Mouse (Mus musculus): Measurements from ENCODE around the gene Hoxb7. TPM values are rescaled to one million over a fixed set of nuclear protein-coding genes. Genes with fewer than 3 reads are reported as not detected.
A peak's percentile ranks its signal among the peaks of the same experiment; 100 is the strongest.

Gene Hoxb7
- total RNA-seq, 1 experiment, result 0.98 TPM

GRCm38 (mm10) chr11:96280399-96281378 is 5.7 kb upstream of the Hoxb7 start:
- no peak for DNase-seq (ENCODE audit: low read depth, low spot score)
- Histone ChIP-seq H3K4me3 (ENCODE audit: insufficient read depth in 1 of 2, low read depth in 1 of 2, low read length in 2 of 2, poor library complexity in 1 of 2, severe bottlenecking in 1 of 2) (no peak overlapping the region), H3K36me3 (ENCODE audit: control insufficient read depth, insufficient read depth, low read length, poor library complexity, severe bottlenecking) (no peaks in the 10 kb centered on the region), H3K4me1 (ENCODE audit: control insufficient read depth in 2 of 2, insufficient read depth in 2 of 2, low read length in 2 of 2, poor library complexity in 1 of 2) (peaks cover 0 to 4% of the 10 kb centered on the region in 2 experiments; a peak in 1 of 4 replicates), H3K9me3 (ENCODE audit: control insufficient read depth, insufficient read depth, low read depth, low read length) (no peaks in the 10 kb centered on the region), H3K9ac (ENCODE audit: insufficient read depth, low read depth, low read length, poor library complexity, severe bottlenecking) (no peak overlapping the region), H3K27ac (ENCODE audit: insufficient read depth, low read depth, low read length, poor library complexity, severe bottlenecking) (no peak overlapping the region)
- in situ Hi-C loops (cut with MboI; ENCODE audit: low sequenced_read_pairs in 2 of 2, unreplicated experiment in 2 of 2), result loop anchor here (5.0 to 25.0 kb wide), 3 partner anchors 47 to 582 kb away; no protein-coding TSS in a partner anchor
- peak; percentile 75 for TF ChIP-seq ZNF384 (IDR thresholded peaks at IDR 0.05; ENCODE audit: low read depth, low read length)
- TF ChIP-seq CHD2 (IDR thresholded peaks at IDR 0.05; ENCODE audit: low read depth, low read length), result no peak
- TF ChIP-seq MAFK (IDR thresholded peaks at IDR 0.05; ENCODE audit: insufficient read depth, low read depth, low read length), result no peak

GRCm38 (mm10) chr11:96281396-96281795 is 5.0 kb upstream of the Hoxb7 start:
- Histone ChIP-seq H3K4me1 (ENCODE audit: control insufficient read depth in 2 of 2, insufficient read depth in 2 of 2, low read length in 2 of 2, poor library complexity in 1 of 2) (peaks cover 0 to 9% of the 10 kb centered on the region in 2 experiments; a peak in 1 of 4 replicates), H3K4me3 (ENCODE audit: insufficient read depth in 1 of 2, low read depth in 1 of 2, low read length in 2 of 2, poor library complexity in 1 of 2, severe bottlenecking in 1 of 2) (no peak overlapping the region)
- in situ Hi-C loops (cut with MboI; ENCODE audit: low sequenced_read_pairs in 2 of 2, unreplicated experiment in 2 of 2), result loop anchor here (5.0 to 25.0 kb wide), 3 partner anchors 46 to 581 kb away; no protein-coding TSS in a partner anchor

GRCm38 (mm10) chr11:96281855-96282570 is 4.4 kb upstream of the Hoxb7 start, which contains the start of gene Hoxb8:
Hoxb8 (plus strand) TSS chr11:96281905.
- Histone ChIP-seq H3K9me3 (ENCODE audit: control insufficient read depth, insufficient read depth, low read depth, low read length) (no peaks in the 10 kb centered on the region), H3K4me1 (ENCODE audit: control insufficient read depth in 2 of 2, insufficient read depth in 2 of 2, low read length in 2 of 2, poor library complexity in 1 of 2) (peaks cover 0 to 9% of the 10 kb centered on the region in 2 experiments; a peak in 1 of 4 replicates), H3K4me3 (ENCODE audit: insufficient read depth in 1 of 2, low read depth in 1 of 2, low read length in 2 of 2, poor library complexity in 1 of 2, severe bottlenecking in 1 of 2) (no peak within 1 kb of the TSS), H3K27ac (ENCODE audit: insufficient read depth, low read depth, low read length, poor library complexity, severe bottlenecking) (no peak within 1 kb of the TSS), H3K36me3 (ENCODE audit: control insufficient read depth, insufficient read depth, low read length, poor library complexity, severe bottlenecking) (no peaks in the 10 kb centered on the region), H3K9ac (ENCODE audit: insufficient read depth, low read depth, low read length, poor library complexity, severe bottlenecking) (no peak within 1 kb of the TSS)
- in situ Hi-C loops (cut with MboI; ENCODE audit: low sequenced_read_pairs in 2 of 2, unreplicated experiment in 2 of 2), result loop anchor here (5.0 to 25.0 kb wide), 3 partner anchors 45 to 580 kb away; no protein-coding TSS in a partner anchor
- peak; percentile 26 for DNase-seq (ENCODE audit: low read depth, low spot score)
- no peak for TF ChIP-seq CHD2 (IDR thresholded peaks at IDR 0.05; ENCODE audit: low read depth, low read length)
- no peak for TF ChIP-seq ZC3H11A (IDR thresholded peaks at IDR 0.05; ENCODE audit: borderline replicate concordance, low read depth, low read length)
- no peak for TF ChIP-seq HCFC1 (IDR thresholded peaks at IDR 0.05; ENCODE audit: borderline replicate concordance, insufficient read depth, low read length)
- no peak for TF ChIP-seq ZNF384 (IDR thresholded peaks at IDR 0.05; ENCODE audit: low read depth, low read length)
- no peak for TF ChIP-seq MAFK (IDR thresholded peaks at IDR 0.05; ENCODE audit: insufficient read depth, low read depth, low read length)

More at GRCm38 (mm10) chr11:96281396-96281795, 5.0 kb upstream of the Hoxb7 start:
- no peak for TF ChIP-seq MAFK (IDR thresholded peaks at IDR 0.05; ENCODE audit: insufficient read depth, low read depth, low read length)
- no peak for TF ChIP-seq ZC3H11A (IDR thresholded peaks at IDR 0.05; ENCODE audit: borderline replicate concordance, low read depth, low read length)
- no peak for TF ChIP-seq CHD2 (IDR thresholded peaks at IDR 0.05; ENCODE audit: low read depth, low read length)
- no peak for TF ChIP-seq ZNF384 (IDR thresholded peaks at IDR 0.05; ENCODE audit: low read depth, low read length)
- TF ChIP-seq HCFC1 (IDR thresholded peaks at IDR 0.05; ENCODE audit: borderline replicate concordance, insufficient read depth, low read length), result no peak
- no peak overlapping the region for H3K9ac ChIP-seq (ENCODE audit: insufficient read depth, low read depth, low read length, poor library complexity, severe bottlenecking)
- no peaks in the 10 kb centered on the region for H3K36me3 ChIP-seq (ENCODE audit: control insufficient read depth, insufficient read depth, low read length, poor library complexity, severe bottlenecking)
- H3K27ac ChIP-seq (ENCODE audit: insufficient read depth, low read depth, low read length, poor library complexity, severe bottlenecking), result no peak overlapping the region
- DNase-seq (ENCODE audit: low read depth, low spot score), result no peak
- H3K9me3 ChIP-seq (ENCODE audit: control insufficient read depth, insufficient read depth, low read depth, low read length), result no peaks in the 10 kb centered on the region

GRCm38 (mm10) chr11:96282795-96283430 is 3.5 kb upstream of the Hoxb7 start:
- peaks cover 0 to 9% of the 10 kb centered on the region in 2 experiments; a peak in 1 of 4 replicates for H3K4me1 ChIP-seq (ENCODE audit: control insufficient read depth in 2 of 2, insufficient read depth in 2 of 2, low read length in 2 of 2, poor library complexity in 1 of 2)
- TF ChIP-seq HCFC1 (IDR thresholded peaks at IDR 0.05; ENCODE audit: borderline replicate concordance, insufficient read depth, low read length), result 0 out of 2 replicates have a peak, but pooled peaks have one; percentile 36
- no peak for TF ChIP-seq ZC3H11A (IDR thresholded peaks at IDR 0.05; ENCODE audit: borderline replicate concordance, low read depth, low read length)
- no peaks in the 10 kb centered on the region for H3K9me3 ChIP-seq (ENCODE audit: control insufficient read depth, insufficient read depth, low read depth, low read length)
- H3K36me3 ChIP-seq (ENCODE audit: control insufficient read depth, insufficient read depth, low read length, poor library complexity, severe bottlenecking), result no peaks in the 10 kb centered on the region
- no peak overlapping the region for H3K27ac ChIP-seq (ENCODE audit: insufficient read depth, low read depth, low read length, poor library complexity, severe bottlenecking)
- DNase-seq (ENCODE audit: low read depth, low spot score), result peak; percentile 39
- peak overlapping the region in 1 of 2 experiments; percentile 2; a peak in 1 of 4 replicates for H3K4me3 ChIP-seq (ENCODE audit: insufficient read depth in 1 of 2, low read depth in 1 of 2, low read length in 2 of 2, poor library complexity in 1 of 2, severe bottlenecking in 1 of 2)
- in situ Hi-C loops (cut with MboI; ENCODE audit: low sequenced_read_pairs in 2 of 2, unreplicated experiment in 2 of 2), result loop anchor here (5.0 to 25.0 kb wide), 3 partner anchors 44 to 579 kb away; no protein-coding TSS in a partner anchor
- no peak overlapping the region for H3K9ac ChIP-seq (ENCODE audit: insufficient read depth, low read depth, low read length, poor library complexity, severe bottlenecking)
